Mouse (Mus musculus) erythroblast, embryonic 14.5 days (primary cell): ENCODE measurements around the gene Robo2.

ENCODE experiments used
- GATA1 ChIP-seq: IDR thresholded peaks from 2 replicates; pipeline ENCODE4 v1.6.1; 2012; ENCODE audit warnings: low read length, inconsistent platforms, mixed read lengths
- TAL1 ChIP-seq: IDR thresholded peaks from 3 replicates; pipeline ENCODE4 v1.6.1; 2012; ENCODE audit warnings: low read length, inconsistent platforms, mixed read lengths

- TF ChIP-seq TAL1, result no peak
- TF ChIP-seq GATA1, result no peak
Measured at GRCm38 (mm10) chr16:73873828-73874558, 537.6 kb downstream of the Robo2 start.
